Mouse (Mus musculus) spleen, adult 2 months (tissue): Measurements from ENCODE around the gene Immp2l. TPM values are rescaled to one million over a fixed set of nuclear protein-coding genes. Genes with fewer than 3 reads are reported as not detected.

ENCODE experiments used
- DNase-seq, 2 experiments: peaks; one replicate each; pipeline versions ENCODE4 v3.0.0 to v3.0.0-alpha.2; 2012 to 2021; ENCODE audit warnings: low spot score in 2 of 2, low read depth in 1 of 2
- H3K27ac ChIP-seq: fragments of 200-500 bp; 2 replicates; pipeline ENCODE4 v1.5.1; 2012; ENCODE audit warnings: low read length, inconsistent platforms; ENCODE audit not compliant: insufficient read depth
- H3K27me3 ChIP-seq: fragments of 200-500 bp; 2 replicates; pipeline ENCODE4 v1.6.1; 2012; ENCODE audit warnings: mild to moderate bottlenecking, moderate library complexity, low read length, inconsistent platforms; ENCODE audit not compliant: control insufficient read depth, insufficient read depth
- H3K36me3 ChIP-seq: fragments of 200-500 bp; 2 replicates; pipeline ENCODE4 v1.6.1; 2012; ENCODE audit warnings: mild to moderate bottlenecking, low read length, inconsistent platforms; ENCODE audit not compliant: control insufficient read depth, insufficient read depth
- H3K4me1 ChIP-seq: fragments of 200-500 bp; 2 replicates; pipeline ENCODE4 v1.6.1; 2011; ENCODE audit warnings: inconsistent platforms; ENCODE audit not compliant: control insufficient read depth, insufficient read depth, insufficient read length
- H3K4me3 ChIP-seq: fragments of 200-500 bp; 2 replicates; pipeline ENCODE4 v1.5.1; 2011; ENCODE audit warnings: mild to moderate bottlenecking, inconsistent platforms; ENCODE audit not compliant: insufficient read depth, insufficient read length; ENCODE audit errors: extremely low read depth
- CTCF ChIP-seq: fragments of 200-500 bp; IDR thresholded peaks from 2 replicates; pipeline ENCODE4 v1.5.1; 2011; ENCODE audit warnings: mild to moderate bottlenecking, inconsistent platforms; ENCODE audit not compliant: insufficient read depth, insufficient read length, insufficient replicate concordance; ENCODE audit errors: extremely low read depth
- POLR2A ChIP-seq: fragments of 200-500 bp; IDR thresholded peaks from 2 replicates; pipeline ENCODE4 v1.6.1; 2011; ENCODE audit warnings: low read depth, low read length, inconsistent platforms
- WGBS: fragments of 180-500 bp; shearing (Covaris S2); methylation state at CpG from one replicate; pipeline ENCODE4 v1.1.7; 2018; 5-methylcytosine and 5-hydroxymethylcytosine counted together
- polyA plus RNA-seq: library from polyadenylated mRNA; depleted of rRNA; stranded (reverse); fragments of >200 nt; gene quantifications from 2 replicates; pipeline ENCODE4 v1.2.3, GENCODE M21; 2012

Gene Immp2l
- polyA plus RNA-seq, 1 experiment, result 3.0 TPM

- Histone ChIP-seq H3K36me3 (no peaks in the 10 kb centered on the region), H3K27ac (no peak overlapping the region)
- WGBS, result 91% methylated on average over 1 of the region's 1 CpGs
Observed at GRCm38 (mm10) chr12:41726720-41727119, 702.8 kb downstream of the Immp2l start.

GRCm38 (mm10) chr12:41727221-41727620, 703.3 kb downstream of the Immp2l start:
- H3K36me3 ChIP-seq, result no peaks in the 10 kb centered on the region
- H3K27me3 ChIP-seq, result no peaks in the 10 kb centered on the region
- no peak overlapping the region for H3K27ac ChIP-seq
- H3K4me1 ChIP-seq, result no peaks in the 10 kb centered on the region
- H3K4me3 ChIP-seq, result no peak overlapping the region
- WGBS, result 57% methylated on average over 3 of the region's 3 CpGs
- TF ChIP-seq CTCF, result no peak
- no peak for TF ChIP-seq POLR2A
- no peak for DNase-seq

More at GRCm38 (mm10) chr12:41726720-41727119, 702.8 kb downstream of the Immp2l start:
- TF ChIP-seq CTCF, result no peak
- no peak for TF ChIP-seq POLR2A
- Histone ChIP-seq H3K27me3 (no peaks in the 10 kb centered on the region), H3K4me1 (no peaks in the 10 kb centered on the region), H3K4me3 (no peak overlapping the region)
- DNase-seq, result no peak

GRCm38 (mm10) chr12:41727764-41728338, 704.0 kb downstream of the Immp2l start:
- TF ChIP-seq POLR2A (no peak), CTCF (no peak)
- no peak overlapping the region for H3K27ac ChIP-seq
- DNase-seq, result no peak
- no peak overlapping the region for H3K4me3 ChIP-seq
- no peaks in the 10 kb centered on the region for H3K27me3 ChIP-seq
- H3K4me1 ChIP-seq, result no peaks in the 10 kb centered on the region
- H3K36me3 ChIP-seq, result no peaks in the 10 kb centered on the region
- 81% methylated on average over 1 of the region's 1 CpGs for WGBS

GRCm38 (mm10) chr12:41728467-41728866, 704.6 kb downstream of the Immp2l start:
- no peak overlapping the region for H3K27ac ChIP-seq
- H3K36me3 ChIP-seq, result no peaks in the 10 kb centered on the region
- H3K4me1 ChIP-seq, result no peaks in the 10 kb centered on the region
- no peak overlapping the region for H3K4me3 ChIP-seq
- 47% methylated on average over 1 of the region's 1 CpGs for WGBS
- TF ChIP-seq CTCF (no peak), POLR2A (no peak)
- no peaks in the 10 kb centered on the region for H3K27me3 ChIP-seq
- DNase-seq, result no peak

- no peak overlapping the region for H3K27ac ChIP-seq
- H3K4me3 ChIP-seq, result no peak overlapping the region
- H3K4me1 ChIP-seq, result no peaks in the 10 kb centered on the region
- WGBS, result 90% methylated on average over 1 of the region's 1 CpGs
- no peaks in the 10 kb centered on the region for H3K27me3 ChIP-seq
- no peak for DNase-seq
- no peak for TF ChIP-seq POLR2A
- no peak for TF ChIP-seq CTCF
- H3K36me3 ChIP-seq, result no peaks in the 10 kb centered on the region
Observed at GRCm38 (mm10) chr12:41729780-41730179, 705.9 kb downstream of the Immp2l start.

GRCm38 (mm10) chr12:41733168-41733567, 709.3 kb downstream of the Immp2l start:
- no peak overlapping the region for H3K4me3 ChIP-seq
- H3K4me1 ChIP-seq, result no peaks in the 10 kb centered on the region
- no peak for DNase-seq
- TF ChIP-seq POLR2A, result no peak
- no peak for TF ChIP-seq CTCF
- no peak overlapping the region for H3K27ac ChIP-seq
- H3K27me3 ChIP-seq, result no peaks in the 10 kb centered on the region
- no peaks in the 10 kb centered on the region for H3K36me3 ChIP-seq

GRCm38 (mm10) chr12:41742887-41743286, 719.0 kb downstream of the Immp2l start:
- H3K4me3 ChIP-seq, result no peak overlapping the region
- H3K27ac ChIP-seq, result no peak overlapping the region
- H3K36me3 ChIP-seq, result no peaks in the 10 kb centered on the region
- H3K27me3 ChIP-seq, result no peaks in the 10 kb centered on the region
- TF ChIP-seq CTCF, result no peak
- TF ChIP-seq POLR2A, result no peak
- no peaks in the 10 kb centered on the region for H3K4me1 ChIP-seq
- WGBS, result 89% methylated on average over 3 of the region's 3 CpGs
- no peak for DNase-seq

- DNase-seq, result no peak
- H3K27ac ChIP-seq, result no peak overlapping the region
- WGBS, result 75% methylated on average over 3 of the region's 3 CpGs
- H3K36me3 ChIP-seq, result no peaks in the 10 kb centered on the region
- no peaks in the 10 kb centered on the region for H3K27me3 ChIP-seq
- no peak overlapping the region for H3K4me3 ChIP-seq
- TF ChIP-seq CTCF (no peak), POLR2A (no peak)
- no peaks in the 10 kb centered on the region for H3K4me1 ChIP-seq
Observed at GRCm38 (mm10) chr12:41763396-41763795, 739.5 kb downstream of the Immp2l start.
